Mouse (Mus musculus): Measurements from ENCODE around the gene Dnajc7. TPM values are rescaled to one million over a fixed set of nuclear protein-coding genes. Genes with fewer than 3 reads are reported as not detected.

Dnajc7 gene
- 892 TPM for polyA plus RNA-seq (2015; fragmentation: Illumina TruSeq; extraction: RNeasy Lipid Tissue Mini Kit (QIAGEN cat#74804); ENCODE audit: insufficient read depth, low replicate concordance)

GRCm38 (mm10) chr11:100619982-100620381 is at the start of gene Dnajc7:
Dnajc7 (minus strand) TSS chr11:100620168.

GRCm38 (mm10) chr11:100618761-100619484 is 1.0 kb downstream of the Dnajc7 start, which contains the start of gene Nkiras2:
Nkiras2 (plus strand) TSS chr11:100619244.

GRCm38 (mm10) chr11:100574708-100575483 is 45.1 kb downstream of the Dnajc7 start, which contains the start of gene Cnp:
Cnp (plus strand) TSS chr11:100574904.

GRCm38 (mm10) chr11:100544832-100545745 is 74.9 kb downstream of the Dnajc7 start, which contains the start of gene Ttc25:
Ttc25 (plus strand) TSS chr11:100545607.

Other genes with a start within 250 kb of the Dnajc7 start
- gene Jup, start 222.4 kb downstream of the Dnajc7 start, polyA plus RNA-seq (2015; fragmentation: Illumina TruSeq; extraction: RNeasy Lipid Tissue Mini Kit (QIAGEN cat#74804); ENCODE audit: insufficient read depth, low replicate concordance): 19.0 TPM
- 5.2 TPM for gene P3h4, start 205.3 kb downstream of the Dnajc7 start, polyA plus RNA-seq (2015; fragmentation: Illumina TruSeq; extraction: RNeasy Lipid Tissue Mini Kit (QIAGEN cat#74804); ENCODE audit: insufficient read depth, low replicate concordance)
- gene Fkbp10, start 204.5 kb downstream of the Dnajc7 start, polyA plus RNA-seq (2015; fragmentation: Illumina TruSeq; extraction: RNeasy Lipid Tissue Mini Kit (QIAGEN cat#74804); ENCODE audit: insufficient read depth, low replicate concordance): 5.2 TPM
- 53.8 TPM for gene Nt5c3b, start 178.4 kb downstream of the Dnajc7 start, polyA plus RNA-seq (2015; fragmentation: Illumina TruSeq; extraction: RNeasy Lipid Tissue Mini Kit (QIAGEN cat#74804); ENCODE audit: insufficient read depth, low replicate concordance)
- gene Klhl10, start 178.3 kb downstream of the Dnajc7 start, polyA plus RNA-seq (2015; fragmentation: Illumina TruSeq; extraction: RNeasy Lipid Tissue Mini Kit (QIAGEN cat#74804); ENCODE audit: insufficient read depth, low replicate concordance): 0.41 TPM
- gene Klhl11, start 147.4 kb downstream of the Dnajc7 start, polyA plus RNA-seq (2015; fragmentation: Illumina TruSeq; extraction: RNeasy Lipid Tissue Mini Kit (QIAGEN cat#74804); ENCODE audit: insufficient read depth, low replicate concordance): 11.0 TPM
- gene Acly, start 92.2 kb downstream of the Dnajc7 start, polyA plus RNA-seq (2015; fragmentation: Illumina TruSeq; extraction: RNeasy Lipid Tissue Mini Kit (QIAGEN cat#74804); ENCODE audit: insufficient read depth, low replicate concordance): 92.7 TPM
- 0.15 TPM for gene Ttc25, start 74.6 kb downstream of the Dnajc7 start, polyA plus RNA-seq (2015; fragmentation: Illumina TruSeq; extraction: RNeasy Lipid Tissue Mini Kit (QIAGEN cat#74804); ENCODE audit: insufficient read depth, low replicate concordance)
- 99.4 TPM for gene Cnp, start 45.3 kb downstream of the Dnajc7 start, polyA plus RNA-seq (2015; fragmentation: Illumina TruSeq; extraction: RNeasy Lipid Tissue Mini Kit (QIAGEN cat#74804); ENCODE audit: insufficient read depth, low replicate concordance)
- 17.5 TPM for gene Nkiras2, start 924 bp downstream of the Dnajc7 start, polyA plus RNA-seq (2015; fragmentation: Illumina TruSeq; extraction: RNeasy Lipid Tissue Mini Kit (QIAGEN cat#74804); ENCODE audit: insufficient read depth, low replicate concordance)
- gene Zfp385c, start 72.3 kb upstream of the Dnajc7 start, polyA plus RNA-seq (2015; fragmentation: Illumina TruSeq; extraction: RNeasy Lipid Tissue Mini Kit (QIAGEN cat#74804); ENCODE audit: insufficient read depth, low replicate concordance): 0.11 TPM
- 25.0 TPM for gene Dhx58, start 84.1 kb upstream of the Dnajc7 start, polyA plus RNA-seq (2015; fragmentation: Illumina TruSeq; extraction: RNeasy Lipid Tissue Mini Kit (QIAGEN cat#74804); ENCODE audit: insufficient read depth, low replicate concordance)
- gene Kat2a, start 92.3 kb upstream of the Dnajc7 start, polyA plus RNA-seq (2015; fragmentation: Illumina TruSeq; extraction: RNeasy Lipid Tissue Mini Kit (QIAGEN cat#74804); ENCODE audit: insufficient read depth, low replicate concordance): 20.4 TPM
- gene Hspb9, start 93.7 kb upstream of the Dnajc7 start, polyA plus RNA-seq (2015; fragmentation: Illumina TruSeq; extraction: RNeasy Lipid Tissue Mini Kit (QIAGEN cat#74804); ENCODE audit: insufficient read depth, low replicate concordance): not detected
- gene Rab5c, start 118.0 kb upstream of the Dnajc7 start, polyA plus RNA-seq (2015; fragmentation: Illumina TruSeq; extraction: RNeasy Lipid Tissue Mini Kit (QIAGEN cat#74804); ENCODE audit: insufficient read depth, low replicate concordance): 93.5 TPM
- 0.17 TPM for gene Kcnh4, start 139.8 kb upstream of the Dnajc7 start, polyA plus RNA-seq (2015; fragmentation: Illumina TruSeq; extraction: RNeasy Lipid Tissue Mini Kit (QIAGEN cat#74804); ENCODE audit: insufficient read depth, low replicate concordance)
- gene Hcrt, start 142.8 kb upstream of the Dnajc7 start, polyA plus RNA-seq (2015; fragmentation: Illumina TruSeq; extraction: RNeasy Lipid Tissue Mini Kit (QIAGEN cat#74804); ENCODE audit: insufficient read depth, low replicate concordance): not detected
- 5.1 TPM for gene Ghdc, start 150.8 kb upstream of the Dnajc7 start, polyA plus RNA-seq (2015; fragmentation: Illumina TruSeq; extraction: RNeasy Lipid Tissue Mini Kit (QIAGEN cat#74804); ENCODE audit: insufficient read depth, low replicate concordance)
- gene Stat5b, start 230.6 kb upstream of the Dnajc7 start, polyA plus RNA-seq (2015; fragmentation: Illumina TruSeq; extraction: RNeasy Lipid Tissue Mini Kit (QIAGEN cat#74804); ENCODE audit: insufficient read depth, low replicate concordance): 26.7 TPM
- 14.3 TPM for gene Stat5a, start 239.2 kb upstream of the Dnajc7 start, polyA plus RNA-seq (2015; fragmentation: Illumina TruSeq; extraction: RNeasy Lipid Tissue Mini Kit (QIAGEN cat#74804); ENCODE audit: insufficient read depth, low replicate concordance)

Data from spleen, adult 10 weeks (tissue).